Comparison of ENCODE assay signal across 1 mouse cellular context in genomic region chr19:4509986-4510963, GRCm38 (mm10).
A peak's percentile ranks its signal among the peaks of the same experiment; 100 is the strongest.
TF ChIP-seq lines count a peak whose summit lies in the region.

Pcx (plus strand) TSS chr19:4510472.

TF ChIP-seq in CH12.LX, 34 proteins besides CTCF, POLR2A, EP300 and RAD21 (continued from another document):
- peak; percentile 99 for TF ChIP-seq MXI1 (IDR thresholded peaks at IDR 0.05; ENCODE audit: low read depth, low read length)
- TF ChIP-seq JUND (conservative IDR thresholded peaks at IDR 0.05; ENCODE audit: low read depth, low read length): no peak
- TF ChIP-seq MEF2A (IDR thresholded peaks at IDR 0.05; ENCODE audit: borderline replicate concordance, low read depth, low read length): no peak; the same call in 1 of the 2 replicates
- peak; percentile 98 for TF ChIP-seq MAX (IDR thresholded peaks at IDR 0.05; ENCODE audit: low read length)
- TF ChIP-seq MAFK (IDR thresholded peaks at IDR 0.05; ENCODE audit: insufficient replicate concordance, low read length): no peak
- TF ChIP-seq RCOR1 (conservative IDR thresholded peaks at IDR 0.05; ENCODE audit: low read depth, low read length): no peak
- no peak for TF ChIP-seq ZC3H11A (IDR thresholded peaks at IDR 0.05; ENCODE audit: low read depth, low read length)
- 0 out of 2 replicates have a peak, but pooled peaks have one; percentile 61 for TF ChIP-seq KAT2A (IDR thresholded peaks at IDR 0.05; ENCODE audit: insufficient replicate concordance, low read length)
- peak; percentile 88 for TF ChIP-seq USF2 (conservative IDR thresholded peaks at IDR 0.05; ENCODE audit: low read depth, low read length)
- TF ChIP-seq BHLHE40 (IDR thresholded peaks at IDR 0.05; ENCODE audit: low read depth, low read length): peak; percentile 99
- TF ChIP-seq TBP (conservative IDR thresholded peaks at IDR 0.05; ENCODE audit: low read depth, low read length): no peak
